Mouse (Mus musculus) forebrain, embryonic 10.5 days (tissue): ENCODE measurements around the gene Thumpd3. TPM values are rescaled to one million over a fixed set of nuclear protein-coding genes. Genes with fewer than 3 reads are reported as not detected.

Experiments used
- DNase-seq: peaks from one replicate; pipeline ENCODE4 v3.0.0-alpha.2; 2017; ENCODE audit warnings: low spot score; ENCODE audit errors: extremely low spot score
- H3K27ac ChIP-seq: fragments of 300-500 bp; sonication (generic); 2 replicates; pipeline ENCODE4 v1.5.1; 2016; ENCODE audit warnings: mild to moderate bottlenecking
- H3K27me3 ChIP-seq: fragments of 300-500 bp; sonication (generic); 2 replicates; pipeline ENCODE4 v1.6.1; 2016; ENCODE audit warnings: mild to moderate bottlenecking; ENCODE audit not compliant: poor library complexity, severe bottlenecking
- H3K36me3 ChIP-seq: fragments of 300-500 bp; sonication (generic); replicated peaks from 2 replicates; pipeline ENCODE4 v1.6.1; 2016; ENCODE audit warnings: mild to moderate bottlenecking, moderate library complexity
- H3K4me1 ChIP-seq: fragments of 300-500 bp; sonication (generic); 2 replicates; pipeline ENCODE4 v1.6.1; 2016
- H3K4me3 ChIP-seq: fragments of 300-500 bp; sonication (generic); 2 replicates; pipeline ENCODE4 v1.5.1; 2016; ENCODE audit warnings: mild to moderate bottlenecking, moderate library complexity
- H3K9me3 ChIP-seq: fragments of 300-500 bp; sonication (generic); 2 replicates; pipeline ENCODE4 v1.6.1; 2016; ENCODE audit warnings: mild to moderate bottlenecking, moderate library complexity
- WGBS: fragments of 180-500 bp; shearing (Covaris S2); methylation state at CpG from one replicate; pipeline ENCODE4 v1.1.7; 2016; 5-methylcytosine and 5-hydroxymethylcytosine counted together
- polyA plus RNA-seq: library from polyadenylated mRNA; unstranded; fragments of >200 nt; fragmentation: Nextera tagmentation; extraction: Ambion mirVana; gene quantifications from 2 replicates; pipeline ENCODE4 v1.2.1, GENCODE M21; 2016

The Thumpd3 gene
- polyA plus RNA-seq, 1 experiment from 2014 or later: 75.2 TPM

DNA sequence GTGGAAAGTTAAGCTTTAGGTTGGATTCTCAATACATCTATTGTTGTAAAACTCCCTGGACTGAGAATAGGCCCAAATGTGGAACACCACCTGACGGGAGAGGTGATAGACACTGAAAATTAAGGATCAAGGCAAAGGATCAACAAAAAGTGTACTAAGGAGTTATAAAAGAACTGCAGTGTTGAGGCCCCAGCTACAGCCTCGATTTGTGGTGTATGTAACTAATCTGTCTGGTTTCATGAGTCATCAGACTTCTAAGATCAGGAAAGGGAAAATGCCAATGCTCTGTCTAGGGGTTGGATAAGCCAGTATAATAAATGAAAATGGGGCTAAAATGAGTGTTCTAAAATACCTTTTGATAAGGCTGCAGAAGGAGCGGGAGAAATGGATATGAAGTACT is 29.2 kb downstream of the Thumpd3 start:
- H3K36me3 ChIP-seq: peaks cover 29% of the 10 kb centered on the region

DNA sequence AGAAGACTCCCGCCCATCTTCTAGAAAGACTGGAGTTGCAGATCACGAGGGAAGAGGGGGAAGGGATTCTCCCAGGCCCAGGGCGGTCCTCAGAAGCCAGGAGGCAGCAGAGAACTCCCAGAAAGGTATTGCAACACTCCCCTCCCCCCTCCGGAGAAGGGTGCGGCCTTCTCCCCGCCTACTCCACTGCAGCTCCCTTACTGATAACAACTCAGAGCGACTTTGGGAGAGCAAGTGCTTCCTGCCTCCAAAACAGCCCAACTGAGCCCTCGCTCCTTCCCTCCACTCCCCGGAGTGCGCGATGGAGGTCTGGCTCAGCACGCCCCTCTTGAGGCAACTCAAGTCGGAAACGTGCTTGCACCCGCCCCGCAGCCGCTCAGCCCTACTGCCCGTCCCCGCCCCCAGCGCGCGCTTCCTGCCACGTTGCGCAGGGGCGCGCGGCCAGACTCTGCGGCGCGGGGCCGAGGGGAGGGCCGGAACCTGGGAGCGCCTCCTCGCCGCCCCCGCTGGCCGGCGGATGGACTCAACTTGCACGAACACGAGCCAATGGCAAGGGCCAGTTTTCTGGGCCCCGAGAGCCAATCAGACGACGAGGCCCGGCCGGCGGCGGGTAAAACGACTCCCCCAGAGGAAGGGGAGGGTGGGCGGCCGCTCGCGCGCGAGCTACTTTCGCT is 30.1 kb downstream of the Thumpd3 start:
- H3K27me3 ChIP-seq: no peaks in the 10 kb centered on the region
- DNase-seq: no peak
- H3K4me1 ChIP-seq: peaks cover 46% of the 10 kb centered on the region
- H3K36me3 ChIP-seq: peaks cover 20% of the 10 kb centered on the region
- H3K4me3 ChIP-seq: peak overlapping the region; percentile 95
- peak overlapping the region; percentile 100 for H3K27ac ChIP-seq
- H3K9me3 ChIP-seq: no peaks in the 10 kb centered on the region
- under 1% methylated on average over 55 of the region's 55 CpGs for WGBS

More for the DNA sequence above, 29.2 kb downstream of the Thumpd3 start:
- peaks cover 37% of the 10 kb centered on the region for H3K4me1 ChIP-seq
- H3K9me3 ChIP-seq: no peaks in the 10 kb centered on the region
- WGBS: 36% methylated on average over 3 of the region's 3 CpGs
- peak overlapping the region; percentile 100 for H3K27ac ChIP-seq
- DNase-seq: no peak
- H3K4me3 ChIP-seq: peak overlapping the region; percentile 95
- no peaks in the 10 kb centered on the region for H3K27me3 ChIP-seq

DNA sequence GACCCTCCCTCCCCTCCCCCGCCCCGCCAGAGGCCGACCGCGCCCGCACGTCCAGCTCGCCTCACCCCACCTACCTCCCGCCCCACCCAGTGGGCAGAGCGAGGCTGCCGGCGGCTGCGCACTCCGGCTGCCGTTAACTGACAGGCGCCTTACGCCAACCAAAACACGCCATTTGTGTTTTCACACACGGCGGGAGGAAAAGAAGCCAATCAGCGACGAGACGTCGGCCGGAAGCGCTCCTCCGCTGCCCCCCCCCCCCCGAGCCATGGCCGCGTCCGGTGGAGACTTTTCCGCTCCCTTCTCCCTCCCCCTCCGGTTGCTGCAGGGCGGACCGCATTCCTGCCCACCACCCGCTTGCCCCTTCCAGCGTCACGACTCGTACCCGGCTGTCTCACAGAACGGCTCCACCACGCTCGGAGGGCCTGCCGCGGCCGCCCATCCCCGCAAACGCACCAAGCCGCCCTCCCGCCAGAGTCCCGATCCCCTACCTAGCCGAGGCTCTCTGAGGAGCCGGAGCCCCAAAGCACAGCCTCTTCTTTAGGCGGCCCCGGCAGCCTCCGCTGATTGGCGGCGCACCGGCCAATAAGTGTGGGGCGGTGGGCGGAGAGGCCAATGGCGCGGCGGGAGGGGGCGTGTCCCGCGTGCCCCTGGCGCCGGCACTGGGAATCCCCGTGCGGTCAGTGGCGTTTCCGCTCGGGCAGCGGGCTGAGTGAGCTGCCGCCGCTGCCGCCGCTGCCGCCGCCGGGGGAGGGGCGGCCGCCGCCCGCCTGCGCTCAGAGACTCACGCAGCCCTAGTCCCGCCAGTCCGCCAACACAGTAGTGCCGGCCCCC is 30.9 kb downstream of the Thumpd3 start, which contains the start of gene Setd5:
Gene Setd5 (plus strand): TSS at position 680 of the 831 bp plus-strand sequence.
- no peaks in the 10 kb centered on the region for H3K9me3 ChIP-seq

DNA sequence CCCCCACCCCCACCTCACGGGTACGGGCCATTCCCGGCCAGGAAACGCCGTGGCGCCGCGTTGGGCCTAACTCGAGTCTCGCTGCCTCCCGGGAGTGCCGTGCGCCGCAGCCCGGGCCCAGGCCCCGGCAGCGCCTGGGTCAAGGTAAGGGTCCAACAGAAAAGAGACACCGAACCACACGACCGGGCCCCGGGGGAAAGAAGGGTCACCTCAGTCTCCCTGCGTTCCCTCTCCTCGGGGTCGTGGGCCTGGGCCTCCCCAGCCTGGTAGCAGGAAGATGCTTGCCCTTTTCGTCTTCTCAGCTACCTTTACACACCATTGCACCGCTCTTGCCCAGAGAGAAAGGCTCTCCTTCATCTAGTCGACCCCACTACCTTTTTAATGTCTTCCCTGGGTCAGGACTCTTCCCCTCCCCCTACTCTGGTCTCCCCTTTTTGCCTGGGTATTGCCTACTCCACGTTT is 31.6 kb downstream of the Thumpd3 start:
- Histone ChIP-seq H3K36me3 (peaks cover 12% of the 10 kb centered on the region), H3K9me3 (no peaks in the 10 kb centered on the region), H3K4me1 (peaks cover 61% of the 10 kb centered on the region), H3K27ac (peak overlapping the region; percentile 100), H3K27me3 (no peaks in the 10 kb centered on the region), H3K4me3 (peak overlapping the region; percentile 95)
- DNase-seq: no peak
- WGBS: under 1% methylated on average over 28 of the region's 28 CpGs

More for the DNA sequence above, 30.9 kb downstream of the Thumpd3 start, which contains the start of gene Setd5:
- peaks cover 14% of the 10 kb centered on the region for H3K36me3 ChIP-seq
- peak within 1 kb of the TSS; percentile 100 for H3K27ac ChIP-seq
- H3K4me3 ChIP-seq: peak within 1 kb of the TSS; percentile 95
- under 1% methylated on average over 78 of the region's 91 CpGs for WGBS
- no peaks in the 10 kb centered on the region for H3K27me3 ChIP-seq
- DNase-seq: peak; percentile 97
- peaks cover 54% of the 10 kb centered on the region for H3K4me1 ChIP-seq

DNA sequence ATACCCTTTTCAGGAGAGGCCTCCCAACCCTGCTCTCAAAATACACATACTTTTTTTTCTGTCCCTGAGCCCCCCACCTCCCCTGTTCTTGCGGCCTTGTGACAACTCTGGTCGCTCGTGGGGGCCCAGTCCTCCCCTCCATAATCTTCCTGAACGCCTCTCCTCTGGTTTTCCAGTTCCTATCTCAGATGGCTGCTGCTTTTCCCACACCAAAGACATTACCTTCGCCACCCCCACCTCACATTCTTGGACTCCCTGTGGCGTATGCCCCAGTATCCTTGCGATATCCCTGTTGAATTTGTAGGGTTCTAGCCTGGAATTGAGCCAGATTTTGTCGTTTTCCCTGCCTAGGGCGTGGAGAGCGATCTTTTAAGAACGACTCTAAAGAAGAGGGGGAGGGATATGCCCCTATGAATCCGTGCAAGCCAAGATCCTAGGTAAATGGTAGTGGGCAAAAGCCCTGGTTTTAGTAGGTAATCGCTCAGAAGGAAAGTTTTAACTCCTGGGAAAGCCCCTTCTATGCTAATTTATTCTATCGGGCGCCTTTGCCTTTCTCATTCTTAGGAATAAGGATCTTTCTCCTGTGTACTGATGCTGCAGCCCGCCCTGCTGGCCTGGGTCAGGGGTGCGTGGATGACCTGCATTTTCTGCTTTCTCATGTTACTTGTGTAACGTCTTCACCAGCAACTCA is 32.2 kb downstream of the Thumpd3 start:
- H3K4me1 ChIP-seq: peaks cover 67% of the 10 kb centered on the region
- DNase-seq: peak; percentile 37

DNA sequence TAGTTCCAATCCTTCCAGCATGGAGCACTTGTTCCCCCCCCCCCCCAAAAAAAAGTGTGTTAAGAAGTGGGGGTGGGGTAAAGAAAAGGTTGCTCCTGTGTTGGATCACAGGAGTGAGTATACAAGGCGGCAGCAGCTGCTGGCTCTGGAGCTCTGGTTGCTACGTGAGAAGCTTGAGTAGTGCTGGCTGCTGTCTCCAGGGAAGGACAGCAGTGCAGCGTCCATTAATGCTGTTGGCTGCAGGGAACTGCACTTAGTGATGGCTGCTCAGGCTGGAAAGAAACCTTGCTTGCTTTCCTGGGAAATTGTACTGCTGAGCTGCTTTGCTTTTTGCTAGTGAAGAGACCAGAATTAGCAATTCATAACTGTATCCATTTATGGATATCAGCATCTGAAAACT is 33.5 kb downstream of the Thumpd3 start:
- Histone ChIP-seq H3K4me3 (peak overlapping the region; percentile 95), H3K9me3 (no peaks in the 10 kb centered on the region), H3K36me3 (peaks cover 12% of the 10 kb centered on the region), H3K27ac (peak overlapping the region; percentile 100), H3K4me1 (peaks cover 64% of the 10 kb centered on the region), H3K27me3 (no peaks in the 10 kb centered on the region)
- under 1% methylated on average over 3 of the region's 3 CpGs for WGBS
- peak; percentile 21 for DNase-seq

More for the DNA sequence above, 32.2 kb downstream of the Thumpd3 start:
- peak overlapping the region; percentile 95 for H3K4me3 ChIP-seq
- no peaks in the 10 kb centered on the region for H3K9me3 ChIP-seq
- H3K27ac ChIP-seq: peak overlapping the region; percentile 100
- H3K36me3 ChIP-seq: peaks cover 16% of the 10 kb centered on the region
- H3K27me3 ChIP-seq: no peaks in the 10 kb centered on the region
- under 1% methylated on average over 18 of the region's 18 CpGs for WGBS

DNA sequence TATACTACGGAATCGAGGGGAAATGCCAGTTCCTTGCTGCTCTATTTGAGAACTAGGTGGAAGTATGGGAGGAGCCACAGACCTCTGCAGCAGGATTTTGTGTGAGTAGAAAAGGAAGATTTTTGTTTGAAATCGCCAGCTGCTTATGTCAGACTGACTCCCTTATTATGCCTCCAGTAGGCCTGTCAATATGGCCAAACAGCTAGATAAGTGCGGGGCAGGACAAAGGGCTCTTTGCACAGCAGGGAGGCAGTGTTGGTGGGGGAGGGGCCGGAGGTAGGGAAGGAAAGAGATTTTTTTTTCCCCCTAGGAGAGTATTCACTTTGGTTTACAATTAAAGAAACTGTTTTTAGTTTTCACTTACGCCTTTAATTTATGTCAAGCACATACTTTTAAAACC is 36.2 kb downstream of the Thumpd3 start:
- H3K9me3 ChIP-seq: no peaks in the 10 kb centered on the region
- DNase-seq: peak; percentile 28
- peaks cover 50% of the 10 kb centered on the region for H3K4me1 ChIP-seq
- H3K4me3 ChIP-seq: peak overlapping the region; percentile 36
- peak overlapping the region; percentile 72 for H3K27ac ChIP-seq
- 19% methylated on average over 6 of the region's 6 CpGs for WGBS
- no peaks in the 10 kb centered on the region for H3K27me3 ChIP-seq
- peaks cover 12% of the 10 kb centered on the region; the same call in 1 of the 2 replicates for H3K36me3 ChIP-seq

DNA sequence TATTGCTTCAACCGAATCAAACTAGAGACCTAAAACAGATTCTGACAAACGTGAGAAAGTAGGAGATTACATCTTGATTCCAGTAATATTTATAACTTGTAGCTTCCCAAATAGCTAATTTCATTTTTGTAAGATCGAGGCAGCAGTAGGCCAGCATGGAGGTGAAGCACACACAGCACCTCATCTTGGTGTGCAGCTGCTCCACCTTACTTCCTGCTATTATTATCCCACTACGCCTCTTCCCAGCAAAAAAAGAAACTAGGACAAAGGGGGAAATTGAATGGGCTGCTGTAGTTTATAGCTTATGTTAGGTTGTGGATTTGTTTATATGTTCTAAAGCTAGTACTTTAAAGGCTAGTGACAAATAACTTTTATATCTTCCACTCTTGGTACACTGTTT is 38.6 kb downstream of the Thumpd3 start:
- no peak overlapping the region for H3K27ac ChIP-seq
- WGBS: 83% methylated on average over 4 of the region's 4 CpGs
- no peak overlapping the region for H3K4me3 ChIP-seq
- no peaks in the 10 kb centered on the region for H3K27me3 ChIP-seq
- peaks cover 37% of the 10 kb centered on the region for H3K4me1 ChIP-seq
- peaks cover 22% of the 10 kb centered on the region for H3K36me3 ChIP-seq
- no peaks in the 10 kb centered on the region for H3K9me3 ChIP-seq
- DNase-seq: no peak

DNA sequence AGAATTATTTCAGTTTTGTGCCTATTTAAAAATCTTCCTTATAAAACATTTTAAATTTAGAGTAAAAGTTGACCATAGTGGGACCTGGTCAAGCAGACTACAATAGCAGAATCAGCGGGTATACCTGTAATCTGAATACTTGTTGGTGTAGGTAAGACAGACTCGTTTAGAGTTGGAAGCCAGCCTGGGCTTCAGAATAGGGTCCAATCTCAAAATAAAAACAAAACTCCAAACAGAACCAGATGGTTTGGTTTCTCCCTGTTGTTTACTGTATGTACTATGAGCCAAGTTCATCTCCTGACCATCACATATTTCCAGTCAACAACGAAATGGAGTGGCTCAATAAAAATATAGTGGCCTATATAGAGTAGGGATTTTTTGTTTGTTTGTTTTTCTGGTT is 47.2 kb downstream of the Thumpd3 start:
- Histone ChIP-seq H3K27me3 (no peaks in the 10 kb centered on the region), H3K27ac (no peak overlapping the region), H3K4me3 (no peak overlapping the region), H3K9me3 (no peaks in the 10 kb centered on the region), H3K36me3 (peaks cover 29% of the 10 kb centered on the region), H3K4me1 (no peaks in the 10 kb centered on the region)
- no peak for DNase-seq
- 86% methylated on average over 3 of the region's 3 CpGs for WGBS

DNA sequence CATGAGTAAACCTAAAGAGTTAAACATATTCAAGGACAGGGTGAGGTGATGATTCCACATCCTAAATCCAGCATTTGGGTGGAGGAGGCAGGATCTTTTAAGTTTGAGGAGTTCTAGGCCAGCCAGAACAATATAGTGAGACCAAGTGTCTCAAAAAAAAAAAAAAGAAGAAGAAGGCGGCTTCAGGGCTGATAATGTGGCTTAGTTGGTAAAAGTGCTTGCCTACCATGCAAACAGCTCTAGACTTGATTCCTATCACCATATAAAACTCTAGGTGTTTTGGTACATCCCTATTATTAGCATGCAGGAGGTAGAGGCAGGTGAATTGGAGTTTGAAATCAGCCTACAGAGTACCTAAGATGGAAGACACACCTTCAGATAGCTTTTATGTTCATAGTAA is 49.5 kb downstream of the Thumpd3 start:
- Histone ChIP-seq H3K9me3 (no peaks in the 10 kb centered on the region), H3K27me3 (no peaks in the 10 kb centered on the region), H3K27ac (no peak overlapping the region), H3K4me1 (peaks cover 4% of the 10 kb centered on the region; the same call in 1 of the 2 replicates), H3K4me3 (no peak overlapping the region), H3K36me3 (peaks cover 20% of the 10 kb centered on the region)
- WGBS: 93% methylated on average over 1 of the region's 1 CpGs
- no peak for DNase-seq

DNA sequence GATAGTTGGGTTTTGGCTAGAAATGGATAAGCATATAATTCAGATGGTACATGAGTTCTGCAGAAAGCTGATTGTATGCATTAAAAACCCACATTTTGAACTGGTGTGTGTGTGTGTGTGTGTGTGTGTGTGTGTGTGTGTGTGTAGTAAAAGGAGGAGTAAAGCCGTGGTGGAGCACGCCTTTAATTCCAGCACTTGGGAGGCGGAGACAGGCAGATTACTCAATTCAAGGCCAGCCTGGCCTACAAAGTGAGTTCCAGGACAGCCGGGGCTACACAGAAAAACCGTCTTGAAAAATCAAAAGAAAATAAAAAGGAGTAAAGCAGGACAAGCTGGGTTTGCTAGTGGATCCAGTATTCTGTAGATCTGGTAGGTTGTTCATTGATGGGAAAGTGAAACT is 51.6 kb downstream of the Thumpd3 start:
- no peaks in the 10 kb centered on the region for H3K27me3 ChIP-seq

DNA sequence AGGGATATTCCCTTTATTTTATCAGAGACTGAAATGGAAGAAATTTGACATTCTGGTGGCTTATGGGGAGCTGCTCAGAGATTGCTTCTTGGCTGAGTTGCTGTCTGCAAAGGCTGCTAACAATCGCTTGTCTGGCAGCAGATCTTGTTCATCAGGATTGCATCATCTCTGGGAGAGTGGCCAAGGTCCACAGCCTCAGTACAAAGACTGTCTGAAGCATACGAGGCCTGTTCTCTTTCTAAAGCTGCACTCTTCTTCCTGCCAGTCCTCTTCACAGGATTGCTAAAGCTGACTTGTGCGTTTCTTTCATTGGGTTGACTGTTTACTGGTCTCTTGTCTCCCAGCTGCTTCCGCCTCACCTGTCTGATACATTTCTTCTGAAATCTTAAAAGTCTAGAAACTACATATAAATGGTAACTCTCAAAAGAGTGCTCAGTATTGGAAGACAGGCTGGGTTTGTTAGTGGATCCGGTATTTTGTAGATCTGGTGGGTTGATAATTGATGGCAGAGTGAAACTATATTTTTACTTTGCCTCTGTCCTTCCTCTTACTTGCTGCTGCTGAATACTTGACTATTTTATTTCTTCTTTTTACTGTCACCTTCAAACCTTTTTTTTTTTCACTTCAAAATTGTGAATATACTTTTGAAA is 53.7 kb downstream of the Thumpd3 start:
- Histone ChIP-seq H3K4me3 (no peak overlapping the region), H3K4me1 (peaks cover 4% of the 10 kb centered on the region; the same call in 1 of the 2 replicates), H3K9me3 (no peaks in the 10 kb centered on the region), H3K36me3 (peaks cover 22% of the 10 kb centered on the region), H3K27ac (no peak overlapping the region), H3K27me3 (no peaks in the 10 kb centered on the region)
- DNase-seq: no peak
- WGBS: 63% methylated on average over 5 of the region's 5 CpGs

More for the DNA sequence above, 51.6 kb downstream of the Thumpd3 start:
- H3K4me3 ChIP-seq: no peak overlapping the region
- peaks cover 14% of the 10 kb centered on the region for H3K36me3 ChIP-seq
- DNase-seq: no peak
- H3K27ac ChIP-seq: no peak overlapping the region
- peaks cover 4% of the 10 kb centered on the region; the same call in 1 of the 2 replicates for H3K4me1 ChIP-seq
- H3K9me3 ChIP-seq: no peaks in the 10 kb centered on the region
- WGBS: 93% methylated on average over 5 of the region's 5 CpGs
